Mouse (Mus musculus) cerebellum, adult 2 months (tissue): ENCODE measurements around the gene Dnase1l3. TPM values are rescaled to one million over a fixed set of nuclear protein-coding genes. Genes with fewer than 3 reads are reported as not detected.
A peak's percentile ranks its signal among the peaks of the same experiment; 100 is the strongest.

Experiments used
- DNase-seq, 2 experiments: peaks; one replicate each; pipeline ENCODE4 v3.0.0; 2021
- H3K27ac ChIP-seq: fragments of 200-500 bp; 2 replicates; pipeline ENCODE4 v1.5.1; 2012; ENCODE audit warnings: low read length, control low read depth, inconsistent platforms; ENCODE audit not compliant: insufficient read depth
- H3K27me3 ChIP-seq: fragments of 200-500 bp; 2 replicates; pipeline ENCODE4 v1.6.1; 2012; ENCODE audit warnings: inconsistent platforms, mild to moderate bottlenecking, low read length, moderate library complexity; ENCODE audit not compliant: control insufficient read depth, insufficient read depth
- H3K4me1 ChIP-seq: fragments of 200-500 bp; 2 replicates; pipeline ENCODE4 v1.6.1; 2011; ENCODE audit warnings: low read length; ENCODE audit not compliant: control insufficient read depth, insufficient read depth
- H3K4me3 ChIP-seq: fragments of 200-500 bp; replicated peaks from 2 replicates; pipeline ENCODE3; 2011; ENCODE audit warnings: mild to moderate bottlenecking, low read depth, low read length, control low read depth; ENCODE audit not compliant: insufficient read depth
- CTCF ChIP-seq: fragments of 200-500 bp; IDR thresholded peaks from 2 replicates; pipeline ENCODE4 v1.5.1; 2011; ENCODE audit warnings: low read depth, mild to moderate bottlenecking, control low read depth, low read length, moderate library complexity, borderline replicate concordance; ENCODE audit not compliant: insufficient read depth
- POLR2A ChIP-seq: fragments of 200-500 bp; IDR thresholded peaks from 2 replicates; pipeline ENCODE4 v1.6.1; 2011; ENCODE audit warnings: low read length, control low read depth, borderline replicate concordance; ENCODE audit not compliant: insufficient read depth
- WGBS: fragments of 180-500 bp; shearing (Covaris S2); methylation state at CpG from one replicate; pipeline ENCODE4 v1.1.7; 2018; 5-methylcytosine and 5-hydroxymethylcytosine counted together
- polyA plus RNA-seq: library from polyadenylated mRNA; depleted of rRNA; stranded (reverse); fragments of >200 nt; gene quantifications from 2 replicates; pipeline ENCODE4 v1.2.3, GENCODE M21; 2012

Gene Dnase1l3
- polyA plus RNA-seq, 1 experiment: 0.02 TPM

GRCm38 (mm10) chr14:8026769-8027531 lies 32.6 kb upstream of the Dnase1l3 start:
- TF ChIP-seq CTCF (no peak), POLR2A (no peak)
- Histone ChIP-seq H3K4me1 (peaks cover 21% of the 10 kb centered on the region), H3K4me3 (no peak overlapping the region), H3K27ac (peak overlapping the region; percentile 26; the same call in 1 of the 2 replicates), H3K27me3 (no peaks in the 10 kb centered on the region)
- 37% methylated on average over 10 of the region's 10 CpGs for WGBS
- peak in 1 of 2 experiments; percentile 62 for DNase-seq

- Histone ChIP-seq H3K27me3 (no peaks in the 10 kb centered on the region), H3K27ac (no peak overlapping the region), H3K4me3 (no peak overlapping the region), H3K4me1 (peaks cover 6% of the 10 kb centered on the region; the same call in 1 of the 2 replicates)
- DNase-seq: no peak
- TF ChIP-seq CTCF (no peak), POLR2A (no peak)
- 92% methylated on average over 10 of the region's 10 CpGs for whole genome bisulfite sequencing
Measured at GRCm38 (mm10) chr14:8024936-8025335, 30.6 kb upstream of the Dnase1l3 start.

- no peak for DNase-seq
- 88% methylated on average over 6 of the region's 6 CpGs for WGBS
- no peaks in the 10 kb centered on the region for H3K27me3 ChIP-seq
- no peak overlapping the region for H3K4me3 ChIP-seq
- peaks cover 6% of the 10 kb centered on the region; the same call in 1 of the 2 replicates for H3K4me1 ChIP-seq
- TF ChIP-seq CTCF (no peak), POLR2A (no peak)
- H3K27ac ChIP-seq: no peak overlapping the region
Measured at GRCm38 (mm10) chr14:8024469-8024868, 30.1 kb upstream of the Dnase1l3 start.

GRCm38 (mm10) chr14:8020546-8020945 lies 26.2 kb upstream of the Dnase1l3 start:
- no peak overlapping the region for H3K4me3 ChIP-seq
- WGBS: 70% methylated on average over 7 of the region's 7 CpGs
- no peak for TF ChIP-seq CTCF
- no peak for TF ChIP-seq POLR2A
- H3K27me3 ChIP-seq: no peaks in the 10 kb centered on the region
- no peak overlapping the region for H3K27ac ChIP-seq
- H3K4me1 ChIP-seq: peaks cover 4% of the 10 kb centered on the region; the same call in 1 of the 2 replicates
- DNase-seq: no peak

- no peaks in the 10 kb centered on the region for H3K27me3 ChIP-seq
- no peak overlapping the region for H3K4me3 ChIP-seq
- TF ChIP-seq POLR2A (no peak), CTCF (no peak)
- H3K27ac ChIP-seq: no peak overlapping the region
- DNase-seq: no peak
- 100% methylated on average over 1 of the region's 1 CpGs for WGBS
- peaks cover 4% of the 10 kb centered on the region for H3K4me1 ChIP-seq
Measured at GRCm38 (mm10) chr14:8020011-8020410, 25.6 kb upstream of the Dnase1l3 start.

- Histone ChIP-seq H3K27me3 (no peaks in the 10 kb centered on the region), H3K27ac (no peak overlapping the region), H3K4me3 (no peak overlapping the region), H3K4me1 (peaks cover 10% of the 10 kb centered on the region)
- no peak for DNase-seq
- no peak for TF ChIP-seq POLR2A
- TF ChIP-seq CTCF: no peak
- WGBS: 83% methylated on average over 1 of the region's 1 CpGs
Measured at GRCm38 (mm10) chr14:8016951-8017350, 22.6 kb upstream of the Dnase1l3 start.

GRCm38 (mm10) chr14:8016276-8016675 lies 21.9 kb upstream of the Dnase1l3 start:
- H3K27me3 ChIP-seq: no peaks in the 10 kb centered on the region
- no peak overlapping the region for H3K4me3 ChIP-seq
- H3K27ac ChIP-seq: no peak overlapping the region
- peaks cover 10% of the 10 kb centered on the region for H3K4me1 ChIP-seq
- 79% methylated on average over 6 of the region's 6 CpGs for WGBS
- no peak for TF ChIP-seq CTCF
- DNase-seq: no peak

GRCm38 (mm10) chr14:8015756-8016155 lies 21.4 kb upstream of the Dnase1l3 start:
- H3K27ac ChIP-seq: no peak overlapping the region
- peaks cover 10% of the 10 kb centered on the region for H3K4me1 ChIP-seq
- H3K27me3 ChIP-seq: no peaks in the 10 kb centered on the region
- TF ChIP-seq CTCF (no peak), POLR2A (no peak)
- DNase-seq: no peak
- no peak overlapping the region for H3K4me3 ChIP-seq
- 91% methylated on average over 6 of the region's 6 CpGs for WGBS
